Mouse (Mus musculus) urinary bladder, adult 18-20 months (tissue): ENCODE measurements around the gene Tcap.

ENCODE experiments used
- DNase-seq, 2 experiments: peaks; one replicate each; pipeline ENCODE4 v3.0.0; 2022; ENCODE audit warnings: low spot score in 2 of 2, mixed read lengths in 2 of 2

Gene Tcap

DNA sequence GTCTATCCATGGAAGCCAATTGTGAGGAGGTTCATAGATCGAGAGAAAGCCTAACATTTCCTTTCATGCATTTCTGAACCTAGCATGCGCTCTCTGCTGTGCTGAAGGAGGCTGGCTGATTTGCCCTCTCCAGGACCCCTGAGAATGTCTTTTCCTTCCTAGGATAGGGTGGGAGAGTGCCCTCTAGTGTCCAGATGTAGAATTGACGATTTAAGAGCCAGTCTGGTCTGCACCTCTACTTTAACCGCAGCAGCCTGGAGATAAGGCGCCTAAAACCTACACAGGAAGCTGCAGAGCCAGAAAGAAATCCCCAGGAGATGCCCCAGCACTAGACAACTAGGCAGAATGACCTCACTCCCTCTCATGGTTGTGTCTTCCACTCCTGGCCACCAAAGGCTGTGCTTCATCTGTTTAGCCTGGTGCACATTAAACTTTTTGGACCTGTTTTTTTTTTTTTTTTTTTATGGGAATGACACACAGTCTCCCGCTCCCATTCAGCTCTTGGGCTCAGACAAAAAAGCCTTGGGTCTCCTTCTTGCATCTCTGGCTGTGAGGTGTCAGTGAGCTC is 27.8 kb upstream of the Tcap start:
- no peak for DNase-seq

DNA sequence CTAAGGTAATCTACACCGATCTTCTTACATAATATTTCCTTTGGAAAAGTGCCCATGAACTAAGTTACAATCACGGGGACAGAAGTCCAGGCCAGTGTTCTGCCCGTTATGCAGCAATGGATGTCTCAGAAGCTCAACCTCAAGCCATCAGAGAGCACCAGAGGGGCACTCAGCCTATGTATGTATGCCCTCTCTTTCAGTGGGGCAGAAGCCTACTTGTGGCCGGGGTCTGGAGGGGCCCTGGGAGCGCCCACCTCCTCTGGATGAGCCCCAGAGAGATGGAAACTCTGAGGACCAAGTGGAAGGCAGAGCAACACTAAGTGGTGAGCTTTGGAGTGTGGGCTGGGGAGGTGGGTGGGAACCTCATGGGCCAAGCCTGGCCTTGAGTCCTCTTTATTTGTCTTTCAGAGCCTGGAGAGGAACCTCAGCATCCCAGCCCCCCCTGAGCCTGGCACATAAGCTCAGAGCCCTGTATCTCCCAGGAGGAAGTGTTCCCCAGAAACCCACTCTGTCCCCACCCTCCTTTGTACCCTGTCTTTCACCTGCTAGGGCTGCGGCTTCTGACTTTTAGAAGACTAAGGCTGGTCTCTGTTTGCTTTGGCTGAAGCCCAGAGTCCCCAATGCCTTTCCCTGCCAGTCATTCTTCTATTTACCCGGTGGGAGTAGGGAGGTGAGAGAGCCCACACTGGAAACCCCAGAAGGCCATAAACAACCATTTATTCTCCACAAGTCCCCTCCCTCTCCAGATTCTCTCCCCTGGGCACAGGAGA is 26.8 kb upstream of the Tcap start:
- no peak for DNase-seq

GRCm38 (mm10) chr11:98357396-98358160 is 26.0 kb upstream of the Tcap start:
- no peak for DNase-seq

DNA sequence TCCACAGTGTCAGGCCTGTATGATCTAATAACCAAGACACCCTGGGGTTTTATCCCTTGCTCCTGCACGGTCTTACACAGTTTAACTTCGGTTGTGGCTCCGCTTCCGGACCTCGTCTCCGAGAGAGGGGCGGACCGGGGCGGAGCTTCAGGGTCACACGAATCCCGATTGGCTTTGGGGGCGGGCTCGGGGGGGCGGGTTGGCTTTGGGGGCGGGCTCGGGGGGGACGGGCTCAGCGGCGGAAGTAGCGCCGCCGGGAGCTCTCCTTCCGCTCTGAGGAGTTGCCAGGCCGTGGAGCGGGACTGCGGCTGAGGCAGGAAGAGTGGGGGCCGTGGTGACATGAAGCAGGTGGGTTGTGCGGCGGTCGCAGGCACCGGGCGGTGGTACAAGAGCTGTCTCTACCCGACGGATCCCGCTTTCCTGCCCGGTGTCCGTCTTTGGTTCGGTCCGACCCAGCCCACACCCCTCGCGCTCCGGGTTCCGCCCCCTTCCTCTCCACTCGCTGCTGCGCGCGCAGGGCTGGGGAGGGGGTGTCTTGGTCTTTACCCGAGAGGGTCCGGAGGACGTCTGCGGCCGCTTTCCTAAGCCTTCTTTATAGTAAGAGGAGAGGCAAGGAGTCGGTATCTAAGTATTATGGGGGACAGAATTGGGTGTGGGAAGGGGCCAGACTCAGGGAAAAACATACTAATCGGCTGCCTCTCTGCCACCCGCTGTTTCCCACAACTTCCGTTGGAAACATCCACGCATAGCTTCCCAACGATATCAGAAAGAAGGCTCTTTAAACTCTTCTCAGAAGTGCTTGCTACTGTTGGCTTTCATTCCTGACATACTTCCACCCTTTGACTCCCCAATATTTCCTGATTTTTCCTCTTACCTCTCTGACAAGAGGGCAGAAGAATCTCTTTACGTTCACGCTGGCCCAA is 25.2 kb upstream of the Tcap start, which contains the start of gene Stard3:
Gene Stard3, plus strand, starts transcription at position 208 of the 923 bp plus-strand sequence.
- peak; percentile 76 to 85 for DNase-seq

- DNase-seq: no peak
These were observed 22.6 kb upstream of the Tcap start for GRCm38 (mm10) chr11:98360866-98361521.

DNA sequence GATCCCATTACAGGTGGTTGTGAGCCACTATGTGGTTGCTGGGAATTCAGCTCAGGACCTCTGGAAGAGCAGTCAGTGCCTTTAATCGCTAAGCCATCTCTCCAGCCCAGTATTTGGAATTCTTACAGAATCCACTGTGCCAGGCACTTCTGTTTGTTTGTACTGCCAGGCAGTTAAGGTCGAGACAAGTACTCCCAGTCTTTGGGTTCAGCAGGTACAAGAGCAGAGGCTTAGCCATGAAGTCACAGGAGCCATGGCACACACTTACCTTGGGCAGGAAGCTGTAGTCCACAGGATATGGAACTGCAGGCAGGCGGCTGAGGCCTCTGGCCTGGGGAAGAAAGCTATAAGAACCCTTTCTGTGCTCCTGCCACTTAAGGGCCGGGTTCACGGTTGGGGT is 19.8 kb upstream of the Tcap start:
- DNase-seq: no peak

- DNase-seq: no peak
These were observed 19.2 kb upstream of the Tcap start for GRCm38 (mm10) chr11:98364410-98364809.

DNA sequence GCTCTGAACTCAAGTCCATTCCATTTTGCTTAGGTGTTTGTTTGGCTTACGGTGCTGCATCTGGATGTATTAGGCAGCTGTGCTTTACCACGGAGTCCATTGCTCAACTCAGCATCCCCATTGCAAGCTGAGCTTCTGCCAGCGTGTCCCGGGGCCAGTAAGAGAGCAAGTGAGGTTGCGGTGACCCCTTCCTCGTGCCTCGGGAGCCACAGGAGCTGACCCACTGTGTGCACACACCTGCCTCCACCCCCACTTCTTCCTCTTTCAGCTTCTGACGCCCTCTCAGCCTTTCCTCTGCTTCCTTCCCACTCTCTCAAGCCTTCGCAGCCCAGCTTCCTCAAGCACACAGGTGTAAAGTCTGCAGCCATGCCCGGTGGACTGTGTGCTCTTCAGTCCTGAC is 17.3 kb upstream of the Tcap start:
- no peak for DNase-seq

DNA sequence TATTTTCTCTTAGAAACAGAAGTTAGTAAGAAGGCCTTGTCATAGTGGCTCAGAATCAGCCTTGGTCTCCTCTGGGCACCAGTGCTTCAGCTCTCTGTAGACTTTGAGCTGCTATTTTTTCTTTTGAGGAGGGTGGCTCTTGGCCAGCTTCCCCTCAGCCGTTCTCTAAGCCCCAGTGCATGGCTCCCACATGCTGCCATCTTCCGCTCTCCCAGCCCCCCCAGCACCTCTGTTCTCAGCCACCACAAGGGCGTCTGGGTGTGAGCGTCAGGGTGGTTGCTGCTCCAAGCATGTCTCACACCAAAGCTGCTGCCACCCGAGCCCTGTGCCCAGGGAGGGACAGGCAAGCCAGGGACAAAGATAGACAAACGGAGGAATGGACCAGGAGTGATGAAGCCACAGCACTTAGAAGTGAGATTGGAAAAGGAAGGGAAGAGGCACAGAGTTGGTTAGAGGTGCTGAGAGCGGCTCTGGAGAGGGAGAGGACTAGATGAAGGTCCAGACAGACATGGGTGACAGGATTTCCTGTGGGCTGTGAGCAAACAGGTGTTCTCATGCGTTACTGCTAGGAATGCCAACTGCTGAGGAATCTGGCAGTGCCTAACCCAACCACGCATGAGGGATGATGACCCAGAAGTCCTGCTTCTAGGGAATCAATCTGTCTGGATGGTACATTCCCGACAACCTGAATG is 16.3 kb upstream of the Tcap start:
- no peak for DNase-seq

DNA sequence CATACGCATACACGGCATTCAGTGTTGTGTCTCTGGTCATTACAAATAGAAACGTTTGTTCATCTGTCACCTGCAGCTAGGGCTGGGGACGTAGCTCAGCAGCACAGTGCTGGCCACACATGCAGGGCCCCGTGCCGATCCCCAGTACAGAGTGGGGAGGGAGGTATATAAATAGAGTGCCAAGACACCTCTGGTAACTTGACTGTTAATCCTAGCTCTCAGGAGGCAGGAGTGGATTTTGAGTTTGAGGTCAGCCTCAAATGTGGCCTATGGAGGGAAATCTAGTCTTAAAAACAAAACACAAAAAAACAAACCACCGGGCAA is 15.8 kb upstream of the Tcap start:
- no peak for DNase-seq

GRCm38 (mm10) chr11:98369337-98369736 is 14.3 kb upstream of the Tcap start:
- DNase-seq: no peak

- no peak for DNase-seq
These were observed 13.0 kb upstream of the Tcap start for GRCm38 (mm10) chr11:98370588-98370987.

GRCm38 (mm10) chr11:98371556-98372240 is 11.9 kb upstream of the Tcap start:
- DNase-seq: no peak

DNA sequence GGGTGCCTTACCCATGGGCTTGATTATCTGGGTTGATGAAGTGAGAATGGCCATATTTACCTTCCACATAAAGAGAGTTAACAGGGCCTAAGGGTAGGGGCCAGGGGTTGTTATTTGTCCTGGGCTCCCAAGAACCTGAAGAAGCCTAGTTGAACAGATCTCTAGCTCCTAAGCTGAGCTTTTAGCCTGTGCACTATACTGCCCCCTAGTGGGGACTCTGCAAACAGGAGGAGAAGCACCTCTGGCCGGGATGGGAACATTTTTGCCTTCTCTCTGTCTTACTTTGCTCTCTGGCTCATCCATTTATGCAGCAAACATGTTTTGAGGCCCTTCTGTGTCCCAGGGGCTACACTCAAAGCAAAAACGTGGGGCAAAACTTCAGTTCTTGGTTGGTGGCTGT is 11.2 kb upstream of the Tcap start:
- no peak for DNase-seq

DNA sequence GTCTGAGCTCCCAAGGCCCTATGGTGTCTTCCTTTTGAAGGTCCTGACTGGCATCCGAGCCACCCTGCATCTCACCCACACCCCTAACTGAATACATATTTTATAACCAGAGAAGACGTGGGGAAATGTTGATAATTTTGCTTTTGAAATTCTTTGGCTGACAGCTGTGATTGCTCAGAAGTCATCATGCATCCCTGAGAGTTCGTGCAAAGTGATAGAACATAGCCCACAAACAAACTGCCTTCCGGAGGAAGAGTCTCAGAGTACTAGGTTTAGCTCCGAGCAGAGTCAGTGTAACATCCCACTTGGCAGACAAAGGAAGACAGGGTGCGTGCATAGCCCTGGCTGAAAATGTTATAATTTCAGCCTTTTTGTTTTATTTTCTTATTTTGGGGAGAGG is 10.4 kb upstream of the Tcap start:
- no peak for DNase-seq

- no peak for DNase-seq
These were observed 9.3 kb upstream of the Tcap start for GRCm38 (mm10) chr11:98374266-98374665.

GRCm38 (mm10) chr11:98376756-98377155 is 6.9 kb upstream of the Tcap start:
- no peak for DNase-seq

- no peak for DNase-seq
These were observed 5.8 kb upstream of the Tcap start for GRCm38 (mm10) chr11:98377787-98378186.

GRCm38 (mm10) chr11:98379379-98379778 is 4.2 kb upstream of the Tcap start:
- DNase-seq: no peak

DNA sequence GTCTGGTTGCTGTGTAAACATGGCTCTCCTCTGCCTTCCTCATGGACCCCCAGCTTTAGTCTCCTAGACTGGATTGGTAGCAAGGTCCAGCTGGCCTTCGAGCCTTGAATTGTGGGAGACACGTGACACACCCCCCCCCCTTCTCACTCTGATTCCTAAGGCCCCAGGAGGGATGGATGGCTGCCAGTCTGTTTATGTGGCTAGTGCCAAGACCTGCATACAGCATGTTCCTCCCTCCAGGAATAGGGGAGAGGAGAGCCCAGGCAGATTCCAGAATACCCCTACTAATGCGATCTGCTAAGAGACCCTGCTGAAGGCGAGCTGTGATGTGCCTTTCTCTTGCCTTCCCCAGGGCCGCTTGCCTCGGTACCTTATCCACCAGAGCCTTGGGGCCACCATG is 3.5 kb upstream of the Tcap start:
- no peak for DNase-seq
